Mouse (Mus musculus): ENCODE data around the gene Ddx43.

DNA sequence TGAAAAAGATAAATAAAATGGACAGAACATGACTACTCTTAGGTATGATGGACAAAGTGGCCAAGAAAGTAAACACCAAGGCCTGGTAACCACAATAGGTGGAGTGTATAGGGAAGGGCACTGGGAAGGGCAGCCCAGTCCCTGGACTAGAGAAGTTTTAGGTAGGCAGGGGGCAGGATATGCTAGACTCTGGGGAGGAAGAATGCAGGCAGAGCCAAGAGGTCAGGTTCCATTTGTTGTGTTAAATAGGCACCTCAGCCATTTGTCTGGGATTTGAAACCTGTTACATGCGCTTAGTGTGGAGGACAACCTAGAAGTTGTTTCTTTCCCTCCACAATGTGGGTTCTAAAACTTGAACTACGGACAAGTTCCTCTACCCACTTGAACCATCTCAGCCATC is 26.2 kb upstream of the Ddx43 start:
- no peak for TF ChIP-seq POLR2A (IDR thresholded peaks at IDR 0.05; ENCODE audit: low read depth, low read length)
- TF ChIP-seq CTCF (IDR thresholded peaks at IDR 0.05; ENCODE audit: extremely low read depth, insufficient read depth, insufficient read length, insufficient replicate concordance) = no peak
